Mouse (Mus musculus) cerebellum, adult 18-20 months (tissue): ENCODE data around the gene Tctex1d4.

Source experiments
- DNase-seq, 2 experiments: peaks; one replicate each; pipeline ENCODE4 v3.0.0; 2021

The Tctex1d4 gene

DNA sequence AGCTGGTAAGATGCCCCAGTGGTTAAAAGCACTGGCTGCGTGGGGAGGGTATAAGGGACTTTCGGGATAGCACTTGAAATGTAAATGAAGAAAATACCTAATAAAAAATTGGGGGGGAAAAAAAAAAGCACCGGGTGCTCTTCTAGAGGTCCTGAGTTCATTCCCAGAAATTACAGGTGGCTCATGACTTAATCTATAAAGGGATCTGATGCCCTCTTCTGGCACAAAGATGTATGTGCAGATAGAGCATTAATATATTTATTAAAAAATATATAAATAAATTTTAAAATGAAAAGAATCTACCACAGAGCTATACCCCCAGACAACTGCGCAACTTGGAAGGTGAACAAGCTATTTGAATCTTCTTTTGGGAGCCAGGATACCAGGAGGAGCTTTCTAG lies 14.0 kb downstream of the Tctex1d4 start:
- no peak for DNase-seq

DNA sequence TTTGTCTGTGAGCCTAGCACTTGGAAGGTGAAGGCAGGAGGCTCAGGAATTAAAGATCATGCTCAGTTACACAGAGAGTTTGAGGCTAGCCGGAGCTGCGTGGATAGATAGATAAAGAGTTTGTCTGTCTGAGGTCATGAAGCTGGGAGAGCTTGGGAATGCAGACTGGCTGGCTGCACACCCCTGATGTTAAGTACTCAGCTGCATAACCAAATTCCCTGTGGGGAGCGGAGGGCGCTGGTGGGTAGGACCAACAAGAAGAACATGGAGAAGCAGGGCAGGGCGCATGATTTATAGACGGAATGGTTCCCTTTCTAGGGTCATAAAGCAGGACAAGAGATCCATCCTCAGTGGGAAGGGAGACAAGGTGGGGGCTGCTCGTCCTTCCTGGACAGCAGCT lies 16.4 kb downstream of the Tctex1d4 start:
- no peak for DNase-seq

DNA sequence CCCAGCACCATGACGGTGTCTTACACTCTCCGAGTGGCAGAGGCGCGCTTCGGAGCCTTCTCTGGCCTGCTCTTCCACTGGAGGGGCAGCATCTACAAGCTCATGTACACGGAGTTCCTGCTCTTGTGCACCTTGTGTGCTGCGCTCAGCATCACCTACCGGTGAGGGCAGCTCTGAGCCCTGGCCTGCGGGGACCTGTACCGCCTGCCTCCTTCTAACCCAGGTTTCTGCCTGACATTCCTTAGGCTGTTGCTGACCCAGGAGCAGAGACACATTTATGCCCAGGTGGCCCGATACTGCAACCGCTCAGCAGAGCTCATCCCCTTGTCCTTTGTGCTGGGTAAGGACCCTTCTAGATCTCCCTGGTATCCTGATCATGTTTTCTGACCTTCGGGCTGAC lies 18.7 kb downstream of the Tctex1d4 start:
- DNase-seq: no peak

DNA sequence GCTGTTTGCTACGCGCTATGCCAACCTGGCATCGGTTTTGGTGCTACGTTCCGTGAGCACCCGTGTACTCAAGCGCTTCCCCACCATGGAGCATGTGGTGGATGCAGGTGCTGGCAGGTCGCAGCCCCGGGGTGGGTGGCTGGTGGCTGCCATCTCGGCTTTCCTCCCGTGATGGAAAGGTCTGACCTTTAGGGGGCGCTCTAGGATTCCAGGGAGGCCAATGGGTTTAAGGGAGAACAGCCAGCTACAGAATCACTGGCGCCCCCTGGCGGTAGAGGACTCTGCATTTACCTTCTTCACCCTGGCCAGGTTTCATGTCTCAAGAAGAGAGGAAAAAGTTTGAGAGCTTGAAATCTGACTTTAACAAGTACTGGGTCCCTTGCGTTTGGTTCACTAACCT lies 19.6 kb downstream of the Tctex1d4 start:
- peak; percentile 84 to 85 for DNase-seq

DNA sequence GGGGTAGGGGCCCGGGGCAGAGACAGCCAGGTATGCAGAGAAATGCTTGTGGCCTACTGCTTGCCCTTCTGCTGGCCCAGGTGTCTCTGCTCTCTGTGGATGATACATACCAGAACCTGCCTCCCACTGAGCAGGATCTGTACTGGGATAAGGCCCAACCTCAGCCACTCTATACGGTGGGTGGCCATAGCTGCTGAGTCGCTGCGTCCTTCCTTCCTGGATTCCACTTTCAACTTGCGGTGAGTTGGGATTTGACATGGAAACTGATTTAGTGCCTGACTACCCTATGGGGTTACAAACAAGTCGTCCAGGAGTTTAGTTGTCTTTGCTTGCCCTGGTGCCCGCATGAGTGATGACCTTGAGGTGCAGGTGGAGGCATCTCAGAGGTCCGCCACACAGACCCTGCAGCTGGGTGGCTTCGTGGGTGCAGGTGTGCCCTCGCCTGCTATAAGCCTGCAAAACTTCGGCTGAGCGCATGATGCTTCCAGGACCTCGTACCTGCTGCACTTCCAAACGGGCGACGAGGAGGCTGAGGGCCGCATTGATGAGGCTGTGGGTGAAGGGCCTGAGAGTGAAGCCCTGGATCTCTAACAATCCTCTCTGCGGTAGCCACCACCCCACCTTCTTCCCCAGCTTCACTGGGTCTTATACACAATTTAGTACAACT lies 21.6 kb downstream of the Tctex1d4 start:
- no peak for DNase-seq

DNA sequence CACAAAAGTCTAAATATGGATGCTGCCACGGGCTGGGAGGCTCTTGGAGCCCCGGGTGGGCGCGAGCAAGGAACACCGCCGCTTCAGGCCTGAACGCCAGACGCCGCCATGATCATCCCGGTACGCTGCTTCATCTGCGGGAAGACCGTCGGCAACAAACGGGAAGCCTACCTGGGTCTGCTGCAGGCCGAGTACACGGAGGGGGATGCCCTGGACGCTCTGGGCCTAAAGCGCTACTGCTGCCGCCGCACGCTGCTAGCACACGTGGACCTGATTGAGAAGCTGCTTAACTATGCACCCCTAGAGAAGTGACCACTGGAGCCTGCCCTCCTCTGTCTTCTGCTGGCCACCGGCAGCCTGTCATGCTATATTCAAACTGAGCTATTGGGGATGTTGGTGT lies 22.2 kb downstream of the Tctex1d4 start:
- no peak for DNase-seq

DNA sequence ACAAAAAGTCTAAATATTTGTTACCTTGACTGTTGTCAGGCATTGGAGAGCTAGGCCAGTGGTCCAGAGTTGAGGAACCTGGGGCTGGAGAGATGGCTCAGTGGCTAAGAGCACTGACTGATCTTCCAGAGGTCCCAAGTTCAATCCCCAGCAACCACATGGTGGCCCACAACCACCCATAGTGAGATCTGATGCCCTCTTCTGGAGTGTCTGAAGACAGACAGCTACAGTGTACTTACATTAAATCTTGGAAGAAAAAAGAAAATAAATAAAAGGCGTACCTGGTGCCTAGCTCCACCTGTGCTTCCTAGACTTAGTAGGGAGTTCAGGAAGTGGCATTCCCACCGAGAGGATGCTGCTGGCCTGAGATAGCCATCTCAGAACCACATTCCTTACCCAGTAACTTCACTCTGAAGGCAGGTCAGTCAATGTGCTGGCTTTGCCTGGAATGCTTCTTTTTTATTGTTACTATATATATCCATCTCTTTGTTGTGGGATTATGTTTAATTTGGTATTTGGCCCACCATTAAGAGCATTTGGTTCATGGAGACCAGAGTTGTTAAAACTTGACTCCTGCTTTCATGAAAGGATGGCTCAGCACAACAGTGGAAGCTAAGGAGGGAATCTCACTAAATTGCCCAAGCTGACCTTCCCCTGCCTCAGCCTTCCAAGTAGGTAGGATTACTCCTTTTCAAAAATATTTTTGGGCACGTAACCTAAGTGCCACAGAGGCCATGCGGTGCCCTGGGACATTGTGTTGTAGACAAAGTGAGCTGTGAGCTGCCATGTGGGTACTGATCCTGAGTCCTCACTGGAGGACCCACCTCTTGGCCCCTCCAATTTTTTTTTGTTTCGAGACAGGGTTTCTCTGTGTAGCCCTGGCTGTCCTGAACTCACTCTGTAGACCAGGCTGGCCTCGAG lies 23.0 kb downstream of the Tctex1d4 start:
- DNase-seq: no peak

DNA sequence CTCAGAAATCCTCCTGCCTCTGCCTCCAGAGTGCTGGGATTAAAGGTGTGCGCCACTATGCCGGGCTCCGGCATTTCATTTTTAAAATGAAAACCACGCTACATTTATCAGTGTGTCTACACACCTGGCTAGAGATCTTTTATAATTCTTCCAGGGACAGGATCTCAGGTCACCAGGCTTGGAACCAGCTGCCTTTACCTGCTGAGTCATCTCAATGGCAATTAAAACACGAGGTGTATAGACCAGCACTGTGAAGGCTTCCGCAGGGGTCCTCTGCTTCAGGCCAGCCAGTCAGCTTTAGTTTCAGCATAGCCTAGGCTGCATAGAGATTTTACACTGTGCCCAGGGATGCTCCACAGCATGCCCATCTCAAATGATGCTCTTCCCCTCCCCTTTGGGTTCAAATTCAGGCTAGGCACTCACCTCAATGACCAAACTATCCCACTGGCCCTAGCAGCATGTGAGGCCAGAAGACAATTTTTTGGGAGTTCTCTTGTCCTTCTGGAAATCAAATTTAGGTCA lies 23.7 kb downstream of the Tctex1d4 start:
- DNase-seq: no peak

DNA sequence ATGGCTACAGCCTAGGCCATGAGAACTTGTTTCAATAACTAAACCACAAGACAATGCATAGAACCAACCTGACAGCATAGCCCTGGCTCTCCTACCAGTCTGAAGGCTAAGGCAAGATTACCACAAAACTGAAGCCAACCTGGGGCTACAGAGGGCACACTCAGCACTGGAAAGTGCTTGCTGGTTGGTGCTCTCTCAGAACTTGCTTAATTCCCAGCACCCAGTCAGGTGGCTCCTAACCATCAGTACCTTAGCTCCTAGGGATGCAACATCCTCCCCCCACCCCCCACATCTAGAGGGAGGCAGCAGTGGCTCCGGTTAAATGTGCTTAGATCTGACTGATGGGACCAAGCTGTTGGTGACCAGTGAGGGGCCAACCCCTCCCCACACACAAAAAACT lies 24.8 kb downstream of the Tctex1d4 start:
- DNase-seq: no peak

DNA sequence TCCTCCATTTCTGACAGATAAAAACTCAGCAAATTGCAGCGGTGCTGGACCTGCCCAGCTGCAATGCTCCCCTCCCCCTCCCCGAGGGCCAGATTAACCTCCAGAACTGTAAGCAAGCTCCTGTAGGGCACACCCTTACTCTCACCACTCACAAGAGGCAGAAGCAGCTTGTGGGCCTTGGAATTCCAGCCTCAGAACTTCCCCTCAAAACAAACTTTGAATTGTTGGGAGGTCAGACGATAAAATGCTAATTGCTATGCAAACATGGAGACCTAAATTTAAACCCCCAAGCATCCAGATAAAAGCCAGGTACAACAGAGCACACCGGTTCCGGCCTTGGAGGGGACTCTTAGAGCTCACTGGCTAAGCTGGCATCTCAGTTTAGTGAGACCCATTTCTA lies 26.1 kb downstream of the Tctex1d4 start:
- DNase-seq: no peak

DNA sequence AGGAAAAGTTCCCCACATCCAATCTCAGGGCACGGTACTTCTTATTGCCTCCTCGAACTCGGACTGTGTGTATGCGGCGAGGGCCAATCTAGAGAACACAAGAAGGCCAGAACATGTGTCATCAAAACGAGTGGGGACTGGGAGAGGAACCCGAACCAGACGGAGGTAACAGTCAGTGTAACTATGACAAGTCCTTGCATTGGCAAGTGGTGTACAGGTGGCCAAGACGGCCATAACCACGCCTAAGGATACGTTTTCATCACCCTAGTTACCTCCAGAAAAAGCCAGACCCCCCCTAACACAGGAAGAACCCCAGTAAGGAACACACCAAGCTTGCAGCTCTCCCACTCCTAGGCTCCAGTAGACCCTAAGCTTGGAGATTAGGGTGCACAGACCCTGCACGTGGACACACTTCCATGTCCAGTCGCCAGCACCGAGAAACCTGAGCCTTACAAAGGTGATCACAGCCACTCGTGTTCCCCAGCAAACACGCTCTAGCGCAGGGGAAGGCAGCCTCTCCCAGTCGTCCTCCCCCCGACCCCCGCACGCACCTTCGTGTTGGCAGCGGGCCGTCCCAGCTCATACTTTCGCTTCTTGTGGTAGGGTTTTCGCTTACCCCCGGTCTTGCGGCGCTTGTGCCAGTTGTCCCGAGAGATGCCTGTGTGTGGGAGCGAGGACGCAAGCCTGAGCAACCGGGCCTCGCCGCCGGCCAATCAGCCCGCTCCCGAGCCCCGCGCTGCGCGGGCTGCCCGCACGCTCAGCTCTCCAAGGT lies 28.6 kb downstream of the Tctex1d4 start:
- peak in 1 of 2 experiments; percentile 17 for DNase-seq

DNA sequence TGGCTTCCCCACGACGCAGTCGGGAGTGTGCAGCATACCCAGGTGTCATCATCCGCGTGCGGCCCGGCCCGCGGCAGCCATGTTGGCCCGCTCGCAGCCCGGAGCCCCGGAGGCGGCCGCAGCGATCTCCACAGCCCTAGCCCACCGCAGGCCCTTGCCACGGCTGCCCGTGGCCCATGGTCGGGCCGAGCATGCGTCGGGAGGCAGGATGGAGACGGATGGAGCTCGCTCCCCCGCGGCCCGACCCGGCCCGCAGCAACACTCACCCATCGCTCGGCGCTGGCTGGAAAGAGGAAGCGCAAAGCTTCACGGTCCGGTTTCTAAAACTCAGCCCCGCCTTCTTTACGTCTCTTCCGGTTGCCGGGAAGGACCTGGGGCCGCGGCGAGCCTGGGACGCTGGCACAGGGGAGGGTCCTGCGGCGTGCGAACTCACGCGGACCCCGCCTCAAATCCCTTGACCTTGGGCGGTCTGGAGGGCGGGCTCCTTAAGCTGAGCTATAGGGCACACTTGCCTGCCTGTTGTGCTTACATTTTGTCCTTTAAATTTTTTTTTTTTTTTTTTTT lies 29.3 kb downstream of the Tctex1d4 start, which contains the start of gene Rps8:
Gene Rps8 (minus strand): TSS at position 452 of the 564 bp plus-strand sequence.
- peak; percentile 89 for DNase-seq

DNA sequence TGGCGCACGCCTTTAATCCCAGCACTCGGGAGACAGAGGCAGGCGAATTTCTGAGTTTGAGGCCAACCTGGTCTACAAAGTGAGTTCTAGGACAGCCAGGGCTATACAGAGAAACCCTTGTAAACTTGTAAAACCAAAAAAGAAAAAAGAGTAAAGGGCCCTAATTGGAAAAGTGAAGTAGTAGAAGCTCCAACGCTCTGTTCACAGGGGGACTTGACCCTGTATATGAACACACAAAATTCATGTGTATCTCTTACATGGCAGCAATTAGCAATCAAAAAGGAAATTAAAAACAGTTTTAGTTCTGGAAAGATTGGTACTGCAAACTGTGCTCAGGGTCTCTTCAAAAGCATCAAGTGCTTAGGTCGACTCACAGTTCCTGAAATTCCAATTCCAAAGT lies 29.8 kb downstream of the Tctex1d4 start:
- DNase-seq: no peak

DNA sequence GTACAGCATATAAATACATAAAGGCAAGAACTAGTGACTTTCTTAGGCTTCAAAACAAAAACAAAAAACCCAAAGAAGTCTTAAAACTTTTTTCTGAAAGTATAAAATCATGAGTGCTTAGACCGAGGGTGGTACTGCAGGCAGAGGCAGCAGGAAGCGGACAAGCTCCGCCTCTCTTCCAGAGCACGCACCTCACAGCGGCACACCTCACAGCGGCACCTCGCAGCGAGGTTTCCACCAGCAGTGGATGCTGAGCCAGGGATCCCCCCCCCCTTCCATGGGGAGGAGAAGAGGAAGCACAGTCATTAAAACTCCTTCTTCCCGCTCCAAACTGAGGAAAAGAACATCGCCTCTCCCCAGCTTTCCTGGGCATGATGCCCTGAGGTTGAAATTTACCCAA lies 33.1 kb downstream of the Tctex1d4 start:
- DNase-seq: no peak

DNA sequence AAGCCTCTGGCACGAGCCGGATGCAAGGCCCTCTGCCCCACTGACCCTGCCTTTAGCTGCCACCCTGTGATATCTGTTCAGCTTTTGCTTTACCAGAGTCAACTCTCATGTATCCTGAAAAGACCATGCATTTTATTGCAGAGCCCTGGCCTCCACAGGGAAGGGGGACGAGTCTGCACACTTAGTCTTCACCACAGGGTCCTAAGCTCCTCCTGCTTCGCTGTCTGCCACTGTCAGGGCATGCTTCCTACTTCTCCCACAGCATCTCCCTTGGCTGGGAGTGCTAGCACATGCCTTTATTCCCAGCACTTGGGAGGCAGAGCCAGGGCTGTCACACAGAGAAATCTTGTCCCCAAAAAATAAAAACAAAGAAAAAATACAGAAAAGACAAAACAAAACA lies 34.6 kb downstream of the Tctex1d4 start:
- DNase-seq: no peak

DNA sequence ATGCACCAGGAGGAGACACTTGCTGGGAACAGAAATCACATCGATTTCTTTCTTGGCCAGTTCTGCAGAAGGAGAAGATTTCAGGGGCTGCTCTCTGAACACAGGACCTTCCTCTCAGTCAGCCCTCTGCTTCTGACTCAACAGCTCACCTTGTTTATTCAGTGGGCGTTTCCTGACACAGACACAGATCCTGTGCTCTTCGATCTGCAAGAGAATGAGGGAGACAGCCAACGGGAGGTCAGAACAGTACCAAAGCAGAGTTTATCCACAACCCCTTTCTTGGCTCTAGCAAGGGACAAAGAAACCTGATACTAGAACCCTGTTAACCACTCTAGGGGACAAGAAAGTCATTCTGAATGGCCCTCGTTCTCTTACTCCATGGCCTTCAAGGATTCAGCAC lies 43.3 kb downstream of the Tctex1d4 start:
- DNase-seq: no peak
